Mouse (Mus musculus) stomach, postnatal 0 days (tissue): ENCODE data around the gene Susd2.
A peak's percentile ranks its signal among the peaks of the same experiment; 100 is the strongest.

Experiments used
- CTCF ChIP-seq: IDR thresholded peaks from 2 replicates; pipeline ENCODE4 v1.5.1; 2016; ENCODE audit warnings: antibody characterized with exemption, low read depth, mild to moderate bottlenecking, moderate library complexity
- EP300 ChIP-seq: optimal IDR thresholded peaks from 2 replicates; pipeline ENCODE3; 2016; ENCODE audit warnings: antibody characterized with exemption

DNA sequence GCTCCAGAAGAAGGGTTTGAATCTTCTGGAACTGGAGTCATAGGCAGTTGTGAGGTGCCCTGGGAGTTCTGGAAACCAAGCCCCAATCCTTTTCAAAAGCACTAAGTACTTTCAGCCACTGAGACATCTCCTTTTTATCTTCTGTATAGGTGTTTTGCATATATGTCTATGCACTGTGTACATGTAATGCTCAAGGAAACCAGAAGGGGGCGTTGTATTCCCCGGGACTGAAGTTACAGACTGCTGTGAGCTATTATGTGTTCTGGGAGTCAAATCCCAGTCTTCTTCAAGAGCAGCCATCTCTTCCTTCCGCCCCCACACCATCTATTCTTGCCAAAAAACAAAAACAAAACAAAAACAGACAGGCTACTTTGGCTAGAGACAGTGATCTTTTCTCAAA lies 23.0 kb downstream of the Susd2 start:
- TF ChIP-seq EP300 (no peak), CTCF (peak; percentile 54)
